Mouse (Mus musculus): ENCODE measurements at regions not wholly inside any gene's neighbourhood (a gene's known extent, or its start where the extent isn't known, plus 50 kb on each side); places are given as distances from the start of the nearest gene placed in this dataset.

GRCm38 (mm10) chr15:61189981-61190380 is 267.2 kb upstream of the A1bg start:
- TF ChIP-seq POLR2A (IDR thresholded peaks at IDR 0.05; ENCODE audit: extremely low read depth, insufficient read depth, low read length) (no peak), CTCF (IDR thresholded peaks at IDR 0.05; ENCODE audit: extremely low read depth, insufficient read depth, low read length) (no peak)
